Mouse (Mus musculus) large intestine, adult 2 months (tissue): ENCODE data around the gene Ttll11. TPM values are rescaled to one million over a fixed set of nuclear protein-coding genes. Genes with fewer than 3 reads are reported as not detected.

Experiments
- DNase-seq: peaks from one replicate; pipeline ENCODE4 v3.0.0-alpha.2; 2012; ENCODE audit warnings: low read depth, low spot score
- WGBS: fragments of 180-500 bp; shearing (Covaris S2); methylation state at CpG from one replicate; pipeline ENCODE4 v1.1.7; 2018; 5-methylcytosine and 5-hydroxymethylcytosine counted together
- polyA plus RNA-seq: library from polyadenylated mRNA; depleted of rRNA; stranded (reverse); fragments of >200 nt; gene quantifications from 2 replicates; pipeline ENCODE4 v1.2.3, GENCODE M21; 2012

Gene Ttll11
- polyA plus RNA-seq, 1 experiment, result 0.24 TPM

GRCm38 (mm10) chr2:35861185-35861584 lies 118.5 kb downstream of the Ttll11 start:
- WGBS, result 72% methylated on average over 7 of the region's 7 CpGs

GRCm38 (mm10) chr2:35860394-35860744 lies 119.3 kb downstream of the Ttll11 start:
- no peak for DNase-seq
- WGBS, result 69% methylated on average over 10 of the region's 10 CpGs

More at GRCm38 (mm10) chr2:35861185-35861584, 118.5 kb downstream of the Ttll11 start:
- DNase-seq, result no peak

GRCm38 (mm10) chr2:35859708-35860393 lies 119.9 kb downstream of the Ttll11 start:
- 73% methylated on average over 7 of the region's 7 CpGs for WGBS
- DNase-seq, result no peak

GRCm38 (mm10) chr2:35858281-35858680 lies 121.4 kb downstream of the Ttll11 start:
- no peak for DNase-seq
- 83% methylated on average over 6 of the region's 6 CpGs for WGBS

GRCm38 (mm10) chr2:35856901-35857300 lies 122.8 kb downstream of the Ttll11 start:
- WGBS, result 89% methylated on average over 2 of the region's 2 CpGs
- DNase-seq, result no peak

GRCm38 (mm10) chr2:35854877-35855276 lies 124.8 kb downstream of the Ttll11 start:
- WGBS, result 41% methylated on average over 5 of the region's 5 CpGs
- no peak for DNase-seq

- 70% methylated on average over 4 of the region's 4 CpGs for WGBS
- no peak for DNase-seq
These were observed 126.7 kb downstream of the Ttll11 start for GRCm38 (mm10) chr2:35852971-35853370.

- no peak for DNase-seq
- 76% methylated on average over 3 of the region's 3 CpGs for WGBS
These were observed 127.6 kb downstream of the Ttll11 start for GRCm38 (mm10) chr2:35852164-35852509.

GRCm38 (mm10) chr2:35851420-35852163 lies 128.1 kb downstream of the Ttll11 start:
- no peak for DNase-seq
- 41% methylated on average over 17 of the region's 17 CpGs for WGBS

- WGBS, result 84% methylated on average over 10 of the region's 10 CpGs
These were observed 130.0 kb downstream of the Ttll11 start for GRCm38 (mm10) chr2:35849632-35850230.

GRCm38 (mm10) chr2:35845611-35846504 lies 133.9 kb downstream of the Ttll11 start:
- 71% methylated on average over 11 of the region's 11 CpGs for WGBS

More at GRCm38 (mm10) chr2:35849632-35850230, 130.0 kb downstream of the Ttll11 start:
- DNase-seq, result no peak

GRCm38 (mm10) chr2:35843896-35844690 lies 135.6 kb downstream of the Ttll11 start:
- 63% methylated on average over 13 of the region's 13 CpGs for WGBS
- no peak for DNase-seq

More at GRCm38 (mm10) chr2:35845611-35846504, 133.9 kb downstream of the Ttll11 start:
- DNase-seq, result no peak

- no peak for DNase-seq
- WGBS, result 96% methylated on average over 16 of the region's 16 CpGs
These were observed 136.8 kb downstream of the Ttll11 start for GRCm38 (mm10) chr2:35842780-35843474.

GRCm38 (mm10) chr2:35841841-35842420 lies 137.8 kb downstream of the Ttll11 start:
- DNase-seq, result no peak
- WGBS, result 57% methylated on average over 4 of the region's 4 CpGs

- peak; percentile 45 for DNase-seq
- WGBS, result 21% methylated on average over 14 of the region's 14 CpGs
These were observed 138.5 kb downstream of the Ttll11 start for GRCm38 (mm10) chr2:35840956-35841816.

- WGBS, result 79% methylated on average over 11 of the region's 11 CpGs
- no peak for DNase-seq
These were observed 140.8 kb downstream of the Ttll11 start for GRCm38 (mm10) chr2:35838751-35839479.
